Mouse (Mus musculus) myocyte (in vitro differentiated cells): ENCODE results near the gene Ppp4r4. TPM values are rescaled to one million over a fixed set of nuclear protein-coding genes. Genes with fewer than 3 reads are reported as not detected.

Experiments used
- H3K27me3 ChIP-seq: one replicate; pipeline ENCODE4 v1.6.1; 2011; ENCODE audit not compliant: control insufficient read depth, insufficient read depth, insufficient read length
- H3K36me3 ChIP-seq: one replicate; pipeline ENCODE4 v1.6.1; 2011; ENCODE audit not compliant: control insufficient read depth, insufficient read depth
- H3K4me2 ChIP-seq: one replicate; pipeline ENCODE4 v1.6.1; 2011; ENCODE audit warnings: low read depth, control low read depth
- H3K4me3 ChIP-seq: one replicate; pipeline ENCODE4 v1.5.1; 2011; ENCODE audit warnings: mild to moderate bottlenecking, control low read depth, moderate library complexity
- H3K79me2 ChIP-seq: one replicate; pipeline ENCODE4 v1.6.1; 2011; ENCODE audit not compliant: control insufficient read depth, insufficient read depth
- H3ac ChIP-seq: one replicate; pipeline ENCODE4 v1.6.1; 2011; ENCODE audit not compliant: control insufficient read depth, insufficient read length
- CEBPB ChIP-seq: IDR thresholded peaks from 2 replicates; pipeline ENCODE4 v1.6.1; 2011; ENCODE audit warnings: mild to moderate bottlenecking, moderate library complexity; ENCODE audit not compliant: poor library complexity, insufficient read depth, severe bottlenecking
- E2F4 ChIP-seq: IDR thresholded peaks from one replicate; pipeline ENCODE4 v1.6.1; 2011; ENCODE audit warnings: mild to moderate bottlenecking, control low read depth, moderate library complexity; ENCODE audit not compliant: insufficient read depth
- MAX ChIP-seq: IDR thresholded peaks from one replicate; pipeline ENCODE4 v1.6.1; 2011; ENCODE audit warnings: low read depth, mild to moderate bottlenecking, control low read depth
- MYOD1 ChIP-seq, 3 experiments: IDR thresholded peaks; one replicate each; pipeline ENCODE4 v1.6.1; 2011; ENCODE audit warnings: control low read depth in 2 of 3, low read depth in 2 of 3, mild to moderate bottlenecking in 2 of 3, moderate library complexity in 1 of 3; ENCODE audit not compliant: insufficient read length in 2 of 3, control insufficient read depth in 1 of 3
- MYOG ChIP-seq, 3 experiments: IDR thresholded peaks; one replicate each; pipeline ENCODE4 v1.6.1; 2011; ENCODE audit warnings: control low read depth in 2 of 3, low read depth in 2 of 3, mild to moderate bottlenecking in 2 of 3; ENCODE audit not compliant: insufficient read length in 2 of 3, control insufficient read depth in 1 of 3, insufficient read depth in 1 of 3
- POLR2A ChIP-seq: IDR thresholded peaks from one replicate; pipeline ENCODE4 v1.6.1; 2011; ENCODE audit warnings: low read depth, mild to moderate bottlenecking, control low read depth, moderate library complexity; ENCODE audit not compliant: insufficient read length
- POLR2AphosphoS2 ChIP-seq: IDR thresholded peaks from one replicate; pipeline ENCODE4 v1.6.1; 2011; ENCODE audit warnings: low read depth, control low read depth; ENCODE audit not compliant: insufficient read length
- REST ChIP-seq: IDR thresholded peaks from one replicate; pipeline ENCODE4 v1.6.1; 2011; ENCODE audit warnings: mild to moderate bottlenecking, control low read depth, moderate library complexity; ENCODE audit not compliant: insufficient read depth, insufficient read length
- SRF ChIP-seq: IDR thresholded peaks from one replicate; pipeline ENCODE4 v1.6.1; 2011; ENCODE audit warnings: low read depth; ENCODE audit not compliant: control insufficient read depth, insufficient read length
- TCF12 ChIP-seq: IDR thresholded peaks from one replicate; pipeline ENCODE4 v1.6.1; 2011; ENCODE audit warnings: mild to moderate bottlenecking, control low read depth; ENCODE audit not compliant: poor library complexity, insufficient read depth, severe bottlenecking
- TCF3 ChIP-seq: IDR thresholded peaks from one replicate; pipeline ENCODE4 v1.6.1; 2011; ENCODE audit warnings: low read depth, control low read depth; ENCODE audit not compliant: insufficient read length
- USF1 ChIP-seq: IDR thresholded peaks from one replicate; pipeline ENCODE4 v1.6.1; 2011; ENCODE audit warnings: low read depth, mild to moderate bottlenecking, control low read depth, moderate library complexity
- polyA plus RNA-seq: library from polyadenylated mRNA; unstranded; fragments of >200 nt; fragmentation: generic; extraction: Trizol; gene quantifications from one replicate; pipeline ENCODE4 v1.2.1, GENCODE M21; 2012; ENCODE audit warnings: missing spikeins

Gene Ppp4r4
- polyA plus RNA-seq, 1 experiment = 0.13 TPM

GRCm38 (mm10) chr12:103513039-103513438 lies 19.0 kb upstream of the Ppp4r4 start:
- Histone ChIP-seq H3K4me2 (no peak overlapping the region), H3K4me3 (no peak overlapping the region), H3K36me3 (no peaks in the 10 kb centered on the region), H3ac (no peak overlapping the region), H3K79me2 (no peaks in the 10 kb centered on the region), H3K27me3 (no peaks in the 10 kb centered on the region)
- TF ChIP-seq CEBPB (no peak), POLR2A (no peak), REST (no peak), POLR2AphosphoS2 (no peak), USF1 (no peak), SRF (no peak), TCF3 (no peak), MYOG (IDR thresholded peaks at IDR 0.05; ENCODE audit: control insufficient read depth in 1 of 3, insufficient read depth in 1 of 3, insufficient read length in 2 of 3, low read depth in 2 of 3) (no peak), TCF12 (no peak), MYOD1 (IDR thresholded peaks at IDR 0.05; ENCODE audit: control insufficient read depth in 1 of 3, insufficient read length in 2 of 3, low read depth in 2 of 3) (no peak), MAX (no peak)

GRCm38 (mm10) chr12:103513451-103513871 lies 18.6 kb upstream of the Ppp4r4 start:
- no peak overlapping the region for H3ac ChIP-seq
- TF ChIP-seq POLR2AphosphoS2 (no peak), CEBPB (no peak), MYOD1 (IDR thresholded peaks at IDR 0.05; ENCODE audit: control insufficient read depth in 1 of 3, insufficient read length in 2 of 3, low read depth in 2 of 3) (no peak), TCF3 (no peak)
- no peak overlapping the region for H3K4me2 ChIP-seq
- no peaks in the 10 kb centered on the region for H3K36me3 ChIP-seq
- H3K27me3 ChIP-seq = no peaks in the 10 kb centered on the region
- no peaks in the 10 kb centered on the region for H3K79me2 ChIP-seq
- no peak overlapping the region for H3K4me3 ChIP-seq

GRCm38 (mm10) chr12:103514354-103514753 lies 17.7 kb upstream of the Ppp4r4 start:
- Histone ChIP-seq H3K27me3 (no peaks in the 10 kb centered on the region), H3ac (no peak overlapping the region), H3K4me3 (no peak overlapping the region), H3K79me2 (no peaks in the 10 kb centered on the region), H3K4me2 (no peak overlapping the region), H3K36me3 (no peaks in the 10 kb centered on the region)
- TF ChIP-seq USF1 (no peak), E2F4 (no peak), SRF (no peak), MYOD1 (IDR thresholded peaks at IDR 0.05; ENCODE audit: control insufficient read depth in 1 of 3, insufficient read length in 2 of 3, low read depth in 2 of 3) (no peak), MAX (no peak), TCF3 (no peak), POLR2A (no peak), POLR2AphosphoS2 (no peak), MYOG (IDR thresholded peaks at IDR 0.05; ENCODE audit: control insufficient read depth in 1 of 3, insufficient read depth in 1 of 3, insufficient read length in 2 of 3, low read depth in 2 of 3) (no peak), TCF12 (no peak)

GRCm38 (mm10) chr12:103515638-103516037 lies 16.4 kb upstream of the Ppp4r4 start:
- no peak overlapping the region for H3K4me2 ChIP-seq
- no peaks in the 10 kb centered on the region for H3K79me2 ChIP-seq
- no peak overlapping the region for H3K4me3 ChIP-seq
- H3ac ChIP-seq = no peak overlapping the region
- TF ChIP-seq E2F4 (no peak), SRF (no peak), REST (no peak), TCF3 (no peak), CEBPB (no peak), MAX (no peak), POLR2AphosphoS2 (no peak), MYOD1 (IDR thresholded peaks at IDR 0.05; ENCODE audit: control insufficient read depth in 1 of 3, insufficient read length in 2 of 3, low read depth in 2 of 3) (no peak), MYOG (IDR thresholded peaks at IDR 0.05; ENCODE audit: control insufficient read depth in 1 of 3, insufficient read depth in 1 of 3, insufficient read length in 2 of 3, low read depth in 2 of 3) (no peak), POLR2A (no peak), TCF12 (no peak), USF1 (no peak)
- H3K36me3 ChIP-seq = no peaks in the 10 kb centered on the region
- no peaks in the 10 kb centered on the region for H3K27me3 ChIP-seq

- Histone ChIP-seq H3K4me2 (no peak overlapping the region), H3K79me2 (no peaks in the 10 kb centered on the region), H3K27me3 (no peaks in the 10 kb centered on the region), H3K4me3 (no peak overlapping the region), H3ac (no peak overlapping the region), H3K36me3 (no peaks in the 10 kb centered on the region)
- no peak for TF ChIP-seq E2F4
- no peak for TF ChIP-seq TCF12
- no peak for TF ChIP-seq SRF
- no peak for TF ChIP-seq CEBPB
- no peak for TF ChIP-seq MYOD1 (IDR thresholded peaks at IDR 0.05; ENCODE audit: control insufficient read depth in 1 of 3, insufficient read length in 2 of 3, low read depth in 2 of 3)
- no peak for TF ChIP-seq POLR2A
- TF ChIP-seq REST = no peak
- no peak for TF ChIP-seq TCF3
- TF ChIP-seq USF1 = no peak
- no peak for TF ChIP-seq POLR2AphosphoS2
- no peak for TF ChIP-seq MAX
- no peak for TF ChIP-seq MYOG (IDR thresholded peaks at IDR 0.05; ENCODE audit: control insufficient read depth in 1 of 3, insufficient read depth in 1 of 3, insufficient read length in 2 of 3, low read depth in 2 of 3)
These were observed 13.4 kb upstream of the Ppp4r4 start for GRCm38 (mm10) chr12:103518640-103519039.
